Mouse (Mus musculus) brain, embryonic 14.5 days (tissue): ENCODE measurements at regions not wholly inside any gene's neighbourhood (a gene's known extent, or its start where the extent isn't known, plus 50 kb on each side); places are given as distances from the start of the nearest gene placed in this dataset.

Source experiments
- CTCF ChIP-seq: fragments of 200-500 bp; IDR thresholded peaks from 2 replicates; pipeline ENCODE4 v1.5.1; 2012; ENCODE audit warnings: inconsistent platforms, mild to moderate bottlenecking, moderate library complexity, borderline replicate concordance; ENCODE audit not compliant: insufficient read depth, insufficient read length; ENCODE audit errors: extremely low read depth
- POLR2A ChIP-seq: fragments of 200-500 bp; IDR thresholded peaks from 2 replicates; pipeline ENCODE4 v1.6.1; 2012; ENCODE audit warnings: mild to moderate bottlenecking, inconsistent platforms, borderline replicate concordance; ENCODE audit not compliant: poor library complexity, insufficient read depth, insufficient read length, severe bottlenecking; ENCODE audit errors: extremely low read depth

DNA sequence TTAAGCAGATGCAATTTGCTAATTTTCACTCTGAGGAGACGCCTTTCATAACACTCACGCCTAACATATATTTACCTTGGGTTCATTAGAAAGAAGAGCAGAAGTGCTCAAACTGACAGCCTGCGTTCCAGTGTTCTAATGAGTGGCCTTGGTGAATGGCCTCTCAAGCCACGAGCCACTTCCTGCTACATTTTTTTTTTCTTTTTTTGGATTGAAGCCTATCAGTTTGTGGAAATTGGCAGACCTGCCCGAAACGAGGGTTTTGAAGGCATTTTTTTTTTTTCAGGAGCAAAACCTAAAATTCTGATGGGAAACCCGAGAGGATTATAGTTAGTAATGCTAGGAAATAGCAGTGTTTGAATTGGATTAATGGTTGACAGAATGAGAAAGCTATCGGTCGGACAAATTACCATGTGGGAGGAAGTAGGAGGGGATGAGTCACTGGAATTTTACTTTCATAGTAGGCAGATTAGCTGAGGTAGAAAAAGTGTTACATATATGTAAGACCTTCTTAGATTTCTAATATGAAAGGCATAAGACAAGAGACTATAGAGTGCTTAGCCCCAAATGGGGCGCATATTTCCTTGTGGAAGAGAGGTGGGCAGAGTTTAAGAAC is 113.7 kb upstream of the Cwc22 start:
- TF ChIP-seq CTCF (no peak), POLR2A (no peak)
